Mouse (Mus musculus) kidney, adult 8-10 months (tissue): ENCODE measurements at regions not wholly inside any gene's neighbourhood (a gene's known extent, or its start where the extent isn't known, plus 50 kb on each side); places are given as distances from the start of the nearest gene placed in this dataset.

Source experiments
- DNase-seq, 2 experiments: peaks; one replicate each; pipeline ENCODE4 v3.0.0; 2022

- DNase-seq = peak; percentile 0 to 19
These were observed 140.9 kb upstream of the Cts3 start for GRCm38 (mm10) chr13:61710823-61711222.

DNA sequence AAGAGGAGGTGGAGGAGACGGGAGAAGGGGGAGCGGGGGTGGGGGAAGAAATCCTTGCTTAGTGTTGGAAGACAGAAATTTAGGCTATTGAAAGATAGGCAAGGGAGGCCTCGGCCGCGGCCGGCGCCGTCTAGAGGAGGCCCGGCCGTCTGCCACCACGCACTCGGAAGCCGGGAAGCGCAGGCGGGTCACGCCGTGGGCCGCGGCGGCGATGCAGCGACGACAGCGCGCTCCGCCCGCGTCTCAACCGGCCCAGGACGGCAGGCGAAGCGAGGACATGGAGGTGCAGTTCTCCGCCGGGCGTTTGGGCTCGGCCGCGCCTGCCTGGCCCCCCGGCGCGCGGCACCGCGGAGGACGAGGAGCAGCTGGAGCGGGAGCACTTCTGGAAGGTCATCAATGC, 95.8 kb upstream of the Cts3 start:
- DNase-seq = no peak
